Mouse (Mus musculus) gastrocnemius, postnatal 36 days (tissue): ENCODE measurements around the gene Arpc3. TPM values are rescaled to one million over a fixed set of nuclear protein-coding genes. Genes with fewer than 3 reads are reported as not detected.
"Not testable (repeated sequence)": the region's sequence is repeated elsewhere in the genome, so short reads cannot be mapped to it uniquely, and the experiment has no call there.

Experiments used
- DNase-seq, 2 experiments: peaks; one replicate each; pipeline ENCODE4 v3.0.0; 2022
- intact Hi-C: fragments of 180-260 bp; cut with DNase I; formaldehyde crosslinking; loops from one replicate; pipeline ENCODE4 v1.15.1; 2025
- total RNA-seq, 2 experiments: library from RNA; stranded (reverse); gene quantifications; 2 replicates each; pipeline ENCODE4 v1.2.3; 2021

Arpc3 gene
- total RNA-seq, 2 experiments from 2014 or later = 47.2 to 51.2 TPM

DNA sequence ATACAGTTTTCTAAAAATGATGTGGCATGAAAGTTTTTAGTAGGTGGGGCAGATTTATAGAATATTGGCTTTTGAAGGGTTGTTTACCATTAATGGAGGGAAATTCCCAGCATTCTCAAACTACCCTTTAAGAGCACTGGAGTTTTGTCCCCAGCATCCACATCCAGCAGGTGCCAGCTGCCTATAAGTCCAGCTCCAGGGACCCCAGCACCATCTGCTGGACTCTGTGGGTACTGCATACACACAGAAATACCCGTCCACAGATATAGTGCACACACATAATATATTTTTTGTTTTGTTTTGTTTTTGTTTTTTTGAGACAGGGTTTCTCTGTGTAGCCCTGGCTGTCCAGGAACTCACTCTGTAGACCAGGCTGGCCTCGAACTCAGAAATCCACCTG is 2.2 kb downstream of the Arpc3 start:
- peak; percentile 58 to 59 for DNase-seq
- intact Hi-C loops = loop anchor here (5.0 kb wide), 2 partner anchors 127 to 262 kb away; no protein-coding TSS in a partner anchor

DNA sequence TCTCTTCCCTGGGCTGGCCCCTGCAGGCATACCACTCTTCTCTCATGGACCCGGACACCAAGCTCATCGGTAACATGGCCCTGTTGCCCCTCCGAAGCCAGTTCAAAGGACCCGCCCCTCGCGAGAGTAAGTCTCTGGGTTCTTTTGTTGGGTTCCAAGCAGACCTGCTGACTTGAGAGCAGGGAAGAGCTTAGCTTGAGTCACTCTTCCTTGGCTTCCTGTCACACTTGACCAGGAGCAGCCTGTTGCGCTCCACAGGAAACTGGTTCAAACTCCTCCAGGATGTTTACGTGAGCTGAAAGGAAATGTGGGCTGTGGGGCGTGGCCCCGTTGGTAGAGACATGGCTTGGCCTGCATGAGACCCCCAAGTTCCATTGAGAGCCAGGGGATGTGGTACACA is 5.1 kb downstream of the Arpc3 start:
- DNase-seq = no peak
- intact Hi-C loops = no loop called here

DNA sequence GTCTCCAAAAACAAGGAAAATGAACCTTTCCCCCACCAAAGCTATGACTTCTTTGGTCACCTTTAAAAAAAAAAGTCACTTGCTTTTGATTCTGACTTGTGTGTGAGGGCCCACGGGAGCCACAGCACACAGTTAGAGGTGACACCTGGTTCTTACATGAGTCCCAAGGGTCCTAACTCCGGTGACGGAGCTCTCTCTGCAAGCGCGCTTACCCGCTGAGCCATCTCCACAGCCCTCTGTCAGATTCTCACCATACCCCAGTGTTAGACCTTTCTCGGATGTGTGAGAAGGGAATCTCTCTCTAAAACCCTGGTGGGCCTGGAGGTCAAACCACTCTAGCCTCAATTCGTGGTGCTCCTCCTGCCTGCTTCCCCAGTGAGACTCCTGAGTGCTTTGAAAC is 5.8 kb downstream of the Arpc3 start:
- intact Hi-C loops = no loop called here

DNA sequence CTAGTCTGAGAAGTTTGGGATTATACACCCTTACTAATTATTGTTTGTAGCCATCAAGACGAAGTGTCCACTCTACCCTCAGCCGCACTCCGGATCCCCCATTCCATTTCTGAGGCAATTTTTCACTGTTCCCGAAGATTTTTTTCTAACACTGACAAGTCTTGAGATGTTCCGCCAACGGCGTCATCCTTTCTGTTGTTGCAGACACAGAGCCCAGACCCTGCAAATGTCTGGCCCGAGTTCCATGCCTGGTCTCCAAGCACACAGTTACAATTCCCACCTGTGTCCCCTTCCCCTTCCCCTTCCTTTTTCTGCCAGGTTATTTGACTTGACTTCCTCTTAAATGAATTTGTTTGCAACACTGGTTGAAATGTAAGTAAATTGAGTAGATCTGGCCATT is 8.2 kb downstream of the Arpc3 start:
- no peak for DNase-seq
- intact Hi-C loops = loop anchor here (5.0 kb wide), 1 partner anchor 327 kb away; no protein-coding TSS in a partner anchor

More for the DNA sequence above, 5.8 kb downstream of the Arpc3 start:
- DNase-seq = no peak

DNA sequence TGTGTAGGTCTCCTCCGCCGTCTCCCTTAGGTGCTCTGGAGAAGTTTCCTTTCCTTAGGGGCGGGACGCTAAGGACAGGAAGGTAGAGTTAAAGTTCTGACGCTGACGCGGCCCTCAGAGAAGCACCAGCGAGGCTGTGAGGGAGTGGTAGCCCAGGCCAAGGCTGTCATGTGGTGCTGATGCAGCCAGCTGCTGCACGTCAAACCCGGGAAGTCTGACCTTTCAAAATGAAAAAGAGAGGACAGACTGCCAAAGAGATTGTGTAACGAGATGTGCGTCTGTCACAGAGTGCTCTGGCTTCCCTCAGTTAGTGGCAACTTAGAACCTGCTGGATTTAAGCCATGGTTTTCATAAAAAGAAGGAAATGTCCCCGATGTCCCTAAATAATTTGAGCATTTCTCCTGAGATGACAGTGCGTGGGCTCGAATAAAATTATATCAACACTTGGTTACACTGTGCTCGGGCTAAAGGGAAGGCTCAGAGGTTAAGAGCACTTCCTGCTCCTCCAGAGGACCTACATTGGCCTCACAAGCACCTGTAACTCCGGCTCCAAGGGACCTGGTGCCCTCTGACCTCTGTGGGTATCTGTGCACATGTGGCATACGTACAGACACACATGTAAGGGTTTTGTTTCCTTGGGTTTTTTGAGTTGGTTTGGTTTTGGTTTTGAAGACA is 9.1 kb downstream of the Arpc3 start:
- intact Hi-C loops = loop anchor here (1.0 to 5.0 kb wide), 2 partner anchors 227 to 327 kb away; no protein-coding TSS in a partner anchor
- DNase-seq = peak; percentile 47 to 50

DNA sequence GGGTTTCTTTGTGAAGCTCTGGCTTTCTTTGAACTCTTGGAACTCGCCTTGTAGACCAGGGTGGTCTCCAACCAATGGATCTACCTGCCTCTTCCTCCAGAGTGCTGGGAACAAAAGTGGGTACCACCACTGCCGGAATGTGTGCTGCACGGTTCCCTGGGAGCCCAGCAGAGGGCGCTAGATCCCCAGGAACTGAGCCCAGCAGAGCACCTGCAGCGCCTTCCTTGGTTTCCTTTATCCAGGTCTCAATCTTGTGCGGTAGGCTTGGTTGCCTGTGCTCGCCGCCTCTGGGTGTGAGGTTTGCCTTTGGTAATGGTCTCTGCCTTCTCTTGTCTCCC is 9.6 kb downstream of the Arpc3 start:
- intact Hi-C loops = loop anchor here (1.0 to 5.0 kb wide), 2 partner anchors 226 to 326 kb away; no protein-coding TSS in a partner anchor
- DNase-seq = peak; percentile 50 to 74

DNA sequence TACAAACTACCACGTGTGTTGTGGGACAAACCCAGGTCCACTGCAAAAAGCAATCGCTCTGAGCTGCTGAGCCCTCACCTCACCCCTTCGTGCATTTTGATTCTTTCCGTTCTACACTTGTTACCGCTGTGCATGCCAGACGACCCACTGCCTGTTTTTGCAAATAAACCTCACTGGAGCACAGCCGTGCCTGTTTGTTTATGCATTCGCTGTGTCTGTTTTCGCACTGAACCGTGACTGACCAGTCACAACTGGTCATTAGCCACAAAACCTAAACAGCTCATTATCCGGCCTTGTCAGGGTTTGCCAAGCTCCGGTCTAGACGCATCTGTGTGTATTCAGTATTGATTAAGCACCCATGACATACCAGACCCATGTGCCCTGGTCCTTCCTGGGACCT is 10.5 kb downstream of the Arpc3 start:
- intact Hi-C loops = loop anchor here (5.0 kb wide), 1 partner anchor 325 kb away; no protein-coding TSS in a partner anchor

DNA sequence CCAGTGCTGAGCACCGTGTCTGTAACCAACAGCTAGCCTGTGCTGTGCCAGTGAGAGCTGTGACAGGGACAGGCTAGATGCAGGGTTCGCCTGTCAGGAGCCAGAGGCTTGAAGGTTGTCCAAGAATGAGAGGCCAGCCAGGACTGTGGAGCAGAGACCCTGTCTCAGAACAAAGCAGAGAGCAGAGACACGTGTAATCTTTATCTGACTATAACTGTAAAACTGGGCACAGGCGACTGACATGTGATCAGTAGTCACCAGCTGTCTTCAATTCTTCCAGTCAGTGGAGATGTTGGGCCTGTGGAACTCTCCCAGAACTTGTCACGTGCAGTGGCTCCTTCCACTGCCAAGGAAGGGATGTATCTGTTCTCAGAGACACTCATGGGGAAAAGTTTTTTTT is 11.1 kb downstream of the Arpc3 start:
- intact Hi-C loops = loop anchor here (5.0 kb wide), 1 partner anchor 325 kb away; no protein-coding TSS in a partner anchor
- DNase-seq = no peak

More for the DNA sequence above, 10.5 kb downstream of the Arpc3 start:
- DNase-seq = no peak

DNA sequence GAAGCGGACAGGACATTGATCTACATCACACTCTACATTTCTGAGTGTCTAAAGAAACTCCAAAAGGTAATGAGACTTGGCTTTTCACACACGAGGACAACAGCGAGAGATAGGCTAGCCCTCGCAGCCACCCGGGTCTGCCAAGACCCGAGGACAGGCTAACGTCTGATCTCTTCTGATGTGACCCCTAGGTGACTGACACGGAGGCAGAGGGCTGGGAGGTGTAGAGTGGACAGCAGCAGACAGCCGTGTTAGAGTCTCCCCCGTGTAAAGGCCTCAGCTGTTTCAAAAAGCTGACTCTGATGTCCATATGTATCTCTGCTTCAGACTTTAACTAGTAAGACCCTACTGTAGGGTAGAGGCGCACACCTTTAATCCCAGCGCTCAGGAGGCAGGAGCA is 11.7 kb downstream of the Arpc3 start:
- intact Hi-C loops = loop anchor here (5.0 kb wide), 1 partner anchor 324 kb away; no protein-coding TSS in a partner anchor

DNA sequence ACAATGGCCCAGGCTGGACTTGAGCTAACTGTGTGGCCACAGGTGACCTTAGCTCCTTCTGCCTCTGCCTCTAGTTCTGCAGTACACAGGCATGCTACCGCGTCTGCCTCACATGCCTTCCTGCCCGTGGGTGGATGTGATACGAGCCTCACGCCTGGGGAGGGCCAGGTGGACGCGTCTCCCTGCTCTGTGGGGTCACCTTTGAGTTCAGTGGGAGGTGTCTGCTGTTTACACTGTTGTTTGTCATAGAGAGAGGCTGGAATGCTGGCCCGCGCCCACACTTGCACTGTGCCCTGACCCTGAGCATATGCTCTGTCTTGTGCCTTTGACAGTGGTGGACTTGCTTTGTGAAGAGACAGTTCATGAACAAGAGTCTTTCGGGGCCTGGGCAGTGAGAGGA is 13.9 kb downstream of the Arpc3 start:
- no peak for DNase-seq
- intact Hi-C loops = no loop called here

More for the DNA sequence above, 11.7 kb downstream of the Arpc3 start:
- DNase-seq = no peak

DNA sequence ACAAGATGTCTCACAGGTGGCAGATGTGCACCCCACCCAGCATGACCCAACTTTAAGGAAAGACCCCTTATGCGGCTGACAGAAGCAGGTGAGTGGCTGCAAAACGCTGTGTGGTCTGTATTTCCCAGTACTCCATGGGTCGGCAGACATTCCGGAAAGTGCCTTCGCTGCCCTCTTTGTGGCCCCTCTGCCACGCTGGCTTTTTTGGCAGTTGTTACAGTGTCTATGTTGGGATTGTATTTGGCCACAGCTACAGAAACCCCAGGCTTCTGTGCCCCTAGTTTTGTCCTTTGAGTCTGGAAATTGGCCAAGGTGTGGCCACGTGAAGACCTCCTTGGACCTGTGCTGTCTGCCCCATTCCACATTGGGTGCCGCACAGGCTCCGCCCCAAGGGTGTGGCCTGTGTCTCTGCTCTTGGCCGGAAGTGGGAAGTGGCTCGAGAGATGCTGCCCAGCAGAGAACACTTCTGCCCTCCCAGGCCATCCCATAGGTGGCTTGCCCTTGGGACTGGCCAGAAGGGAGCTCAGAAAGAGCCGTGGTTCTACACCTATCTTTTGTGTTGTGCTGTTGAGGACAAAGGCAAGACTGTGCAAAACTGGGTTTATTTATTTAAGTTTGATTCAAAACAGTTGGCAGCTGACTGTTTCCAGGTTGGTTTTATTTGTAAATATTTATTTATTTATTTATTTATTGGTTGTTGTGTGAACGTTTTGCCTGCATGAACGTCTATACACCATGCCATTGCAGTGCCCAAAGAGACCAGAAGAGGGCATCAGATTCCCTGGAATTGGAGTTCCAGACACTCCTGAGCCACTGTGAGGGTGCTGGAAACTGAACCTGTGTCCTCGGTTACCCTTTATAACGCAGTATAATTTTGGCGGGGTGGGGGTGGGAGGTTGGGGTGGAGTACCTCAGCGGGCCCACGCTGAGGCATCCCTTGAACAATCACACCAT is 18.3 kb downstream of the Arpc3 start:
- DNase-seq = no peak
- intact Hi-C loops = loop anchor here (5.0 kb wide), 1 partner anchor 322 kb away; no protein-coding TSS in a partner anchor

DNA sequence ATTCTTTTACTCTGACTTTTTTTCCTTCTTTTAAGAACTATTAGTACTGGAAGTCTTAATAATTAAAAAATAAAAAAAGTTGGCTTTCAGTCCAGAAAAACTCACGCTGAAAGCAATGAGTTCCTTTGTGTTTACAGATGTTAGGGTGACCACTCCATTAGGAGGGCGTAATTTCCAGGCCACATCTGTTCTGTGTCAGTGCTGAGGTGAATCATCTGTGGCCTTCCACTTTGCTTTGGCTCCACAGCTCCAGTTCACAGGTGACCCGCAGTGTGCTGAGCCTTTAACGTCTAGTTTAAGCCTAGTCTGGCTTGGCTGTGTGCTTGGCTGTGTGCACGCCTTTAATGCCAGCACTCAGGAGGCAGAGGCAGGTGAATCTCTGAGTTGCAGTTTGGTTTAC is 20.2 kb downstream of the Arpc3 start:
- intact Hi-C loops = loop anchor here (5.0 kb wide), 1 partner anchor 320 kb away; no protein-coding TSS in a partner anchor
- no peak for DNase-seq

DNA sequence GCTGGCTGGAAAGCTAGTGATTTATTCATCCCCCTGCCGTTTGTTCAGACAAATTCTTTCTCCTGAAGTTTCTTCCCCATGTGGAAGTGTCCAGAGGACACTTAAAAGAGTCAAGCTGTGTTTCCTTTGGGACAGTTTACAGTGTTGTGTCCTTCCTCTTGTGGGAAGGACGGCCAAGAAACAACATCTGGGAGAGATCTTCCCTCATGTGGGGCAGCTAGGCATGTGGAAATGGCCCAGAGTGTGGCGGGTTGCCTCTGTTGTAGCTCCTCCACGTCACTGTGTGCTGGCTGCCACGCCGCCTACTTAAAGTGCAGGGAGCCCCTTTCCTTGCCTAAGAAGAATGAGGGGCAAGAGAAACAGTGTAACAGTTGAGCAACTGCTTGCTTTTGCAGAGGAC is 21.1 kb downstream of the Arpc3 start:
- intact Hi-C loops = loop anchor here (5.0 kb wide), 1 partner anchor 319 kb away; no protein-coding TSS in a partner anchor
- no peak for DNase-seq

DNA sequence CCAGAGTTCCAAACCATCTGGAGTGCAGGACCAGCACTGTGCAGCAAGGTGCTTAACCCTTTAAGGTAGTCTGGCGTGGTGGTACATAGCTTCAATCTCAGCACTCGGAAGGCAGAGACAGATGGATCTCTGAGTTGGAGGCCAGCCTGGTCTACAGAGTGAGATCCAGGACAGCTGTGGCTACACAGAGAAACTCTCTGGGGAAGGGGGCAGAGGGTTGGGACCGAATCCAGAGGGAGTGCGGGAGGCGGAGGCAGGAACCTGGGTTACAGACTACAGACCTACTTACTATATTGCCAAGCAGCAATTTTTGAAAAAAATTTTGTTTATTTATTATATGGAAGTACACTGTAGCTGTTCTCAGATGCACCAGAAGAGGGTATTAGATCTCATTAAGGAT is 22.7 kb downstream of the Arpc3 start:
- intact Hi-C loops = loop anchor here (5.0 kb wide), 1 partner anchor 318 kb away; no protein-coding TSS in a partner anchor
- no peak for DNase-seq

DNA sequence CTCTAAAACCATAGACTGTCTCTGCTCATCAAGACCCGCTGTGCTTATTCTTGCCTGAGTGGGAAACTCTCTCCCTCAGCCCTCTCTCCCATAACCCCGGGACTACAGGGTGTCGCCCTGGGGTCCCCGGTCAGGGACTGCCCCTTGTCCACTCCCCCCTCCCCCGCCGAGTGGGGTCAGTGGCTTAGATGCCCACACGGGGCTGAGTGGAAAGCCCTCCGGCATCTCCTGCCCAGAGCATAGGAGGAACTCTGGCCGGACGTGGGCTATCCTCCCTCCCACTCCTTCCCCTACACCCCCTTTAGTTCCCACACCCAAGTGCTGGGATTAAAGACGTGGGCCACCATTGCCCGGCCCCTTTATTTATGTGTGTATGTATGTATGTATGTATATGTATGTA is 23.8 kb downstream of the Arpc3 start:
- intact Hi-C loops = no loop called here

DNA sequence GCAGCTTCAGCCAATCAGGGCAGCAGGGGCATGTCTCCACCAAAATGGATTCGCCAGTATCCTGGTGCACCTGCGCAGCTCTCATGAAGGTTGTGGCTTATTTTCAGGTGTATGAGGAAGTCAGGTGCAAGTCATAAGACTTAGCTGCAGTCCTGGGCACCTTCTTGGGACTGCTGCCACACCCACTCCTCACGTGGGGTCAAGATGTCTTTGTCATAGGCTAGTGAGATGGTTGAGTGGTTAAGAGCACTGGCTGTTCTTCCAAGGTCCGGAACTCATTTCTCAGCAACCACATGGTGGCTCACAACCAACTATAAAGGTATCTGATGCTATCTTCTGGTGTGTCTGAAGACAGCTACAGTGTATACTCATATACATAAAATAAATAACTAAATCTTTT is 29.0 kb downstream of the Arpc3 start:
- intact Hi-C loops = not testable (repeated sequence)

More for the DNA sequence above, 23.8 kb downstream of the Arpc3 start:
- DNase-seq = no peak

DNA sequence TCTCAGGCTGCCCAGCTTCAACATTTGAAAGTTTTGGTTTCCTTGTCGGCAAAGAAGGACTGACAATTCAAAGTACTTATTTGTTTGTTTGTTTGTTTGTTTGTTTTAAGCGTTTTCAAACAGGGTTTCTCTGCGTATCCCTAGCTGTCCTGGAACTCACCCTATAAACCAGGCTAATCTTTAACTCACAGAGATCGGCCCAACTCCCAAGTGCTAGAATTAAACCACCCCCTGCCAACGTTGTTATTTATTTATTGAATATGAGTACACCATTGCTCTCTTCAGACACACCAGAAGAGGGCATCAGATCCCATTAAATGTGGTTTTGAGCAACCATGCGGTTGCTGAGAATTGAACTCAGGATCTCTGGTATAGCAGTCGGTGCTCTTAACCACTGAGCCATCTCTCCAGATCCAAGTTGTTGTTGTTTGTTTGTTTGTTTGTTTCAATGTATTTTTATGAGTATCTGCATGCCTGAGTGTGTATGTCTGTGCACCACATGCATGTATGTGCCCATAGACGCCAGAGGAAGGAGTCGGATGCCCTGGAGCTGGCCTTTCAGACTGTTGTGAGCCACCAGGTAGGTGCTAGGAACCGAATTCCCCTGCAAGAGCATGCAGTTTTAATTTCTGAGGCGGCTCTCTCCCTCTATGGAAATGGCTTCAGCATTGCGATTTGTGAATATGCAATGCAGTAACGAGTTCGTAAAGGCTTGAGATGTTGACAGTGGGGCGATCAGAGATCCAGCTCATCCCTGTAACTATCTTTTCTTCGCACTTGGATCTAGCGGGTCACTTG is 29.8 kb downstream of the Arpc3 start, which contains the start of gene Anapc7:
Gene Anapc7 (plus strand): TSS at position 423 of the 798 bp plus-strand sequence.
- intact Hi-C loops = no loop called here
- DNase-seq = no peak

More for the DNA sequence above, 29.0 kb downstream of the Arpc3 start:
- DNase-seq = not testable (repeated sequence)

DNA sequence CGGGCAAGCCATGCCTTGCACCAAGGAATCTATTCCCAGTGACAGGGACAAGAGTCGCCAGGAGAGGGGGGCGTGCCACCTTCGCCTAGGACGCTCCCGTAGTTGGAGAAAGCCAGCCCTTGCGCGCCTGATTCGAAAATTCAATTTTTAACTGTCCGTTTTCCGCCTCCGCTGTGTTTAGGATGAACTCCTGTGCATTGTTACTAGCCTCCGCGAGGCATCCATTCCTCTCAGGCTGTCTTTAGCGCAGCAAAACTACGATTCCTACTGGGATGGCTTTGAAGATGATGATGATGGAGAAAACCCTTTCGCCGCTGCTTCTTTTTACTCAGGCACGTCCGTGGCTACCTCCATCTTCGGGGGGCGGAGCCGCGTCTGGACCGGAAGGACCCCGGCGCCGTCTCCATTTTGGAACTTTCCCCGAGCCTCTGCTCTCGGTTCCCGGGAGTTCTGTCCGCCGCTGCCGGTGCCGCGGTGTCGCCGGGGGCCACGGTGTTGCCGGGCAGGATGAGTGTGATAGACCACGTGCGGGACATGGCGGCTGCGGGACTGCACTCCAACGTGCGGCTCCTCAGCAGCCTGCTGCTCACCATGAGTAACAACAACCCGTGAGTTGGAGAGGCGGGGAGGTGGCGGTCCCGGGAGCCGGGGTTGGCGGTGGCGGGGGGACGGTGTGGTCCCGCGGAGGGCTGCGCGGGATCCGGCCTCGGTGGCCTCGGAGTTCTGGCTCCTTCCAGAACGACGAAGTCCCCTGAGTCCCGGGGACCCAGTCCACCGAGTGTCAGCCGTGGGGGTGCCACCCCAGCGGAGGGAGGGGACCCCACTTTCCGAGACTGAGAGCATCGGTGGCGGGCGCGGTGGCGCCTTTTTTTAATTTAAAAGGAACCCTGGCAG is 30.6 kb downstream of the Arpc3 start:
- intact Hi-C loops = no loop called here
- DNase-seq = peak; percentile 80 to 94

DNA sequence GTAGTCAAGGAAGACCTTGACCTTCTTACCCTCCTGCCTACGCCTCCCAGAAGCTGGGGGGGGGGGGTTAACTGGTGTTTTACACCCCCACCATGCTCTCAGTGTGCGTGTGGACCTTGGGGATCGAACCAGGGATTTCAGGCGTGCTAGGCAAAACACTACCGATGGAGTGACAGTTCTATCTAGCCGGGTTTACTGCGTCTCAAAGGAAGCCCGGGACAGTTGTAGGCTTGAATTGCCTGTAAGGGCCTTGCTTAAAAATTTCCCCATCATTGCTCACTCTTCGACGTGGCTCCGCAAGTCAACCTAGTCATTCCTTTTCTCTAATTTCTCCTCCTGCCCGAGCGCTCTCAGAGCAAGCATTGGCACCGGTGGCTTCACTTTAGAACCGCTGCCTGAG is 31.4 kb downstream of the Arpc3 start:
- DNase-seq = no peak
- intact Hi-C loops = no loop called here
